Mouse (Mus musculus) cerebellum, adult 2 months (tissue): ENCODE measurements around the gene 2810408A11Rik.

Source experiments
- CTCF ChIP-seq: fragments of 200-500 bp; IDR thresholded peaks from 2 replicates; pipeline ENCODE4 v1.5.1; 2011; ENCODE audit warnings: low read depth, mild to moderate bottlenecking, control low read depth, low read length, moderate library complexity, borderline replicate concordance; ENCODE audit not compliant: insufficient read depth
- POLR2A ChIP-seq: fragments of 200-500 bp; IDR thresholded peaks from 2 replicates; pipeline ENCODE4 v1.6.1; 2011; ENCODE audit warnings: low read length, control low read depth, borderline replicate concordance; ENCODE audit not compliant: insufficient read depth

- TF ChIP-seq POLR2A (no peak), CTCF (peak; percentile 40; the same call in 1 of the 2 replicates)
Measured at GRCm38 (mm10) chr11:69883066-69883465, 17.7 kb downstream of the 2810408A11Rik start.
